Mouse (Mus musculus) neural tube, embryonic 14.5 days (tissue): ENCODE measurements at regions not wholly inside any gene's neighbourhood (a gene's known extent, or its start where the extent isn't known, plus 50 kb on each side); places are given as distances from the start of the nearest gene placed in this dataset.

Source experiments
- ATAC-seq: fragments of 200-750 bp; cut with Nextera tagmentation; 2 replicates; pipeline ENCODE4 v1.8.0; 2017; ENCODE audit warnings: low read depth, mild to moderate bottlenecking, moderate TSS enrichment, moderate library complexity
- H3K27ac ChIP-seq: fragments of 300-500 bp; sonication (generic); 2 replicates; pipeline ENCODE4 v1.5.1; 2014; ENCODE audit warnings: low read depth, mild to moderate bottlenecking, control low read depth, low read length, moderate library complexity, mixed read lengths
- H3K27me3 ChIP-seq: fragments of 300-500 bp; sonication (generic); 2 replicates; pipeline ENCODE4 v1.6.1; 2014; ENCODE audit warnings: low read length; ENCODE audit not compliant: control insufficient read depth, insufficient read depth
- H3K36me3 ChIP-seq: fragments of 300-500 bp; sonication (generic); 2 replicates; pipeline ENCODE4 v1.6.1; 2014; ENCODE audit warnings: low read length, mixed read lengths; ENCODE audit not compliant: control insufficient read depth, insufficient read depth
- H3K4me1 ChIP-seq: fragments of 300-500 bp; sonication (generic); 2 replicates; pipeline ENCODE4 v1.6.1; 2014; ENCODE audit warnings: low read length; ENCODE audit not compliant: control insufficient read depth, insufficient read depth
- H3K4me2 ChIP-seq: fragments of 300-500 bp; sonication (generic); 2 replicates; pipeline ENCODE4 v1.6.1; 2014; ENCODE audit warnings: mild to moderate bottlenecking, low read depth, low read length, control low read depth
- H3K4me3 ChIP-seq: fragments of 300-500 bp; sonication (generic); 2 replicates; pipeline ENCODE4 v1.5.1; 2014; ENCODE audit warnings: low read depth, low read length, control low read depth, mixed read lengths
- H3K9ac ChIP-seq: fragments of 300-500 bp; sonication (generic); replicated peaks from 2 replicates; pipeline ENCODE4 v1.6.1; 2014; ENCODE audit warnings: low read depth, mild to moderate bottlenecking, control low read depth, low read length, mixed read lengths
- H3K9me3 ChIP-seq: fragments of 300-500 bp; sonication (generic); 2 replicates; pipeline ENCODE4 v1.6.1; 2016; ENCODE audit warnings: low read length; ENCODE audit not compliant: control insufficient read depth
- WGBS: fragments of 180-500 bp; shearing (Covaris S2); extraction: QIAGEN DNeasy Blood & Tissue Kit; methylation state at CpG from one replicate; pipeline ENCODE4 v1.1.7; 2014; 5-methylcytosine and 5-hydroxymethylcytosine counted together

- 65% methylated on average over 2 of the region's 2 CpGs for WGBS
- Histone ChIP-seq H3K9me3 (no peaks in the 10 kb centered on the region), H3K9ac (no peak overlapping the region), H3K4me2 (no peak overlapping the region), H3K4me1 (no peaks in the 10 kb centered on the region), H3K27ac (no peak overlapping the region), H3K36me3 (no peaks in the 10 kb centered on the region), H3K27me3 (no peaks in the 10 kb centered on the region), H3K4me3 (no peak overlapping the region)
- no peak for ATAC-seq
These were observed 615.3 kb upstream of the Fbxo33 start for GRCm38 (mm10) chr12:59834809-59835208.

- 83% methylated on average over 3 of the region's 3 CpGs for WGBS
- ATAC-seq: no peak
- no peak overlapping the region for H3K4me2 ChIP-seq
- no peaks in the 10 kb centered on the region for H3K4me1 ChIP-seq
- H3K36me3 ChIP-seq: no peaks in the 10 kb centered on the region
- no peak overlapping the region for H3K27ac ChIP-seq
- no peaks in the 10 kb centered on the region for H3K9me3 ChIP-seq
- no peaks in the 10 kb centered on the region for H3K27me3 ChIP-seq
- H3K4me3 ChIP-seq: no peak overlapping the region
- no peak overlapping the region for H3K9ac ChIP-seq
These were observed 603.4 kb upstream of the Fbxo33 start for GRCm38 (mm10) chr12:59822918-59823317.

GRCm38 (mm10) chr12:59822435-59822834 is 602.9 kb upstream of the Fbxo33 start:
- Histone ChIP-seq H3K4me3 (no peak overlapping the region), H3K27me3 (no peaks in the 10 kb centered on the region), H3K9ac (no peak overlapping the region), H3K4me2 (no peak overlapping the region), H3K36me3 (no peaks in the 10 kb centered on the region), H3K27ac (no peak overlapping the region), H3K9me3 (no peaks in the 10 kb centered on the region), H3K4me1 (no peaks in the 10 kb centered on the region)
- no peak for ATAC-seq
- WGBS: 76% methylated on average over 2 of the region's 2 CpGs

- no peak overlapping the region for H3K9ac ChIP-seq
- no peaks in the 10 kb centered on the region for H3K36me3 ChIP-seq
- no peak overlapping the region for H3K27ac ChIP-seq
- H3K4me2 ChIP-seq: no peak overlapping the region
- H3K4me1 ChIP-seq: no peaks in the 10 kb centered on the region
- no peak overlapping the region for H3K4me3 ChIP-seq
- H3K9me3 ChIP-seq: no peaks in the 10 kb centered on the region
- 87% methylated on average over 2 of the region's 2 CpGs for WGBS
- ATAC-seq: no peak
- H3K27me3 ChIP-seq: no peaks in the 10 kb centered on the region
These were observed 602.2 kb upstream of the Fbxo33 start for GRCm38 (mm10) chr12:59821698-59822097.

GRCm38 (mm10) chr12:59815965-59816364 is 596.4 kb upstream of the Fbxo33 start:
- ATAC-seq: no peak
- H3K9me3 ChIP-seq: no peaks in the 10 kb centered on the region
- no peaks in the 10 kb centered on the region for H3K36me3 ChIP-seq
- no peak overlapping the region for H3K9ac ChIP-seq
- no peaks in the 10 kb centered on the region for H3K27me3 ChIP-seq
- no peak overlapping the region for H3K27ac ChIP-seq
- no peak overlapping the region for H3K4me2 ChIP-seq
- no peaks in the 10 kb centered on the region for H3K4me1 ChIP-seq
- no peak overlapping the region for H3K4me3 ChIP-seq
- WGBS: 62% methylated on average over 4 of the region's 4 CpGs

- ATAC-seq: no peak
- Histone ChIP-seq H3K4me2 (no peak overlapping the region), H3K9me3 (no peaks in the 10 kb centered on the region), H3K36me3 (no peaks in the 10 kb centered on the region), H3K4me1 (no peaks in the 10 kb centered on the region), H3K9ac (no peak overlapping the region), H3K4me3 (no peak overlapping the region), H3K27me3 (no peaks in the 10 kb centered on the region), H3K27ac (no peak overlapping the region)
- 90% methylated on average over 13 of the region's 13 CpGs for WGBS
These were observed 594.8 kb upstream of the Fbxo33 start for GRCm38 (mm10) chr12:59814356-59814755.

GRCm38 (mm10) chr12:59809224-59809623 is 589.7 kb upstream of the Fbxo33 start:
- Histone ChIP-seq H3K4me1 (no peaks in the 10 kb centered on the region), H3K9me3 (no peaks in the 10 kb centered on the region), H3K4me3 (no peak overlapping the region), H3K9ac (no peak overlapping the region), H3K27ac (no peak overlapping the region), H3K27me3 (no peaks in the 10 kb centered on the region), H3K36me3 (no peaks in the 10 kb centered on the region), H3K4me2 (no peak overlapping the region)
- 14% methylated on average over 2 of the region's 2 CpGs for WGBS
- ATAC-seq: no peak

- H3K36me3 ChIP-seq: no peaks in the 10 kb centered on the region
- H3K4me3 ChIP-seq: no peak overlapping the region
- H3K9me3 ChIP-seq: no peaks in the 10 kb centered on the region
- no peak overlapping the region for H3K4me2 ChIP-seq
- H3K9ac ChIP-seq: no peak overlapping the region
- WGBS: 42% methylated on average over 3 of the region's 3 CpGs
- H3K27me3 ChIP-seq: no peaks in the 10 kb centered on the region
- no peak overlapping the region for H3K27ac ChIP-seq
- ATAC-seq: peak; percentile 81; the same call in 1 of the 2 replicates
- no peaks in the 10 kb centered on the region for H3K4me1 ChIP-seq
These were observed 578.5 kb upstream of the Fbxo33 start for GRCm38 (mm10) chr12:59798051-59798450.

- H3K4me3 ChIP-seq: no peak overlapping the region
- no peaks in the 10 kb centered on the region for H3K27me3 ChIP-seq
- H3K9ac ChIP-seq: no peak overlapping the region
- H3K9me3 ChIP-seq: no peaks in the 10 kb centered on the region
- ATAC-seq: no peak
- H3K4me2 ChIP-seq: no peak overlapping the region
- H3K36me3 ChIP-seq: no peaks in the 10 kb centered on the region
- WGBS: 50% methylated on average over 4 of the region's 4 CpGs
- H3K27ac ChIP-seq: no peak overlapping the region
- H3K4me1 ChIP-seq: no peaks in the 10 kb centered on the region
These were observed 571.9 kb upstream of the Fbxo33 start for GRCm38 (mm10) chr12:59791473-59791872.

- no peaks in the 10 kb centered on the region for H3K4me1 ChIP-seq
These were observed 567.3 kb upstream of the Fbxo33 start for GRCm38 (mm10) chr12:59786831-59787230.

More at GRCm38 (mm10) chr12:59786831-59787230, 567.3 kb upstream of the Fbxo33 start:
- H3K36me3 ChIP-seq: no peaks in the 10 kb centered on the region
- H3K4me3 ChIP-seq: no peak overlapping the region
- H3K27me3 ChIP-seq: no peaks in the 10 kb centered on the region
- WGBS: 66% methylated on average over 4 of the region's 4 CpGs
- no peak overlapping the region for H3K4me2 ChIP-seq
- H3K27ac ChIP-seq: no peak overlapping the region
- no peak for ATAC-seq
- H3K9me3 ChIP-seq: no peaks in the 10 kb centered on the region
- no peak overlapping the region for H3K9ac ChIP-seq
